Comparison of ENCODE assay signal across 26 mouse cellular contexts in genomic region chr15:44948626-44949025, GRCm38 (mm10).
"Had no signal": no experiment of that assay in that cellular context is flagged by ENCODE, and none has a peak within 500 bp of the region (broad histone marks: within the 10 kb centered on the region; RNA-seq: fewer than 3 reads in every experiment).

No protein-coding gene starts in this region.

- H3K4me3 ChIP-seq: gastrocnemius, adult 2 months; heart, embryonic 10.5 days; heart, embryonic 12.5 days; hindbrain, embryonic 13.5 days; kidney, embryonic 15.5 days; layer of hippocampus, adult 2 months; left cerebral cortex, adult 2 months; limb, embryonic 10.5 days; limb, embryonic 12.5 days; liver, embryonic 13.5 days; liver, embryonic 15.5 days had no signal

- H3K27me3 ChIP-seq: heart, embryonic 12.5 days; hindbrain, embryonic 13.5 days; kidney, embryonic 15.5 days; limb, embryonic 12.5 days; liver, embryonic 13.5 days; liver, embryonic 15.5 days had no signal

- H3K9me3 ChIP-seq: hindbrain, embryonic 13.5 days; kidney, embryonic 15.5 days; limb, embryonic 10.5 days; limb, embryonic 12.5 days; liver, embryonic 13.5 days; liver, embryonic 15.5 days had no signal

- H3K36me3 ChIP-seq: heart, embryonic 10.5 days; heart, embryonic 12.5 days; hindbrain, embryonic 13.5 days; kidney, embryonic 15.5 days; limb, embryonic 10.5 days; limb, embryonic 12.5 days; liver, embryonic 13.5 days; liver, embryonic 15.5 days had no signal

- DNase-seq: forebrain, postnatal 0 days; gastrocnemius, adult 2 months; gastrocnemius, postnatal 10 days; gastrocnemius, postnatal 25 days; heart, postnatal 10 days; heart, postnatal 4 days; kidney, adult 11 months; kidney, adult 2 months; kidney, adult 9 months; kidney, postnatal 14 days; kidney, postnatal 36 days; liver; liver, embryonic 13.5 days had no signal

- H3K4me2 ChIP-seq: heart, embryonic 12.5 days; hindbrain, embryonic 13.5 days; kidney, embryonic 15.5 days; limb, embryonic 12.5 days; liver, embryonic 11.5 days; liver, embryonic 13.5 days; liver, embryonic 15.5 days had no signal

- H3K4me1 ChIP-seq: heart, embryonic 10.5 days; heart, embryonic 12.5 days; hindbrain, embryonic 13.5 days; kidney, embryonic 15.5 days; limb, embryonic 10.5 days; limb, embryonic 12.5 days; liver, embryonic 13.5 days; liver, embryonic 15.5 days had no signal

- H3K9ac ChIP-seq: forebrain, postnatal 0 days; heart, embryonic 12.5 days; hindbrain, embryonic 13.5 days; kidney, embryonic 15.5 days; limb, embryonic 12.5 days; liver, embryonic 13.5 days; liver, embryonic 15.5 days had no signal

- H3K27ac ChIP-seq: gastrocnemius, adult 2 months; heart, embryonic 10.5 days; hindbrain, embryonic 13.5 days; kidney, embryonic 15.5 days; kidney, postnatal 0 days; layer of hippocampus, adult 2 months; left cerebral cortex, adult 2 months; limb, embryonic 10.5 days; limb, embryonic 12.5 days; liver, embryonic 13.5 days; liver, embryonic 15.5 days had no signal

- ATAC-seq: forebrain, postnatal 0 days; hindbrain, embryonic 16.5 days; inflammation-experienced regulatory T-cells, adult 6 months had no signal
